Mouse (Mus musculus) erythroblast, embryonic 14.5 days (primary cell): ENCODE results near the gene Rpia.

Experiments
- GATA1 ChIP-seq: IDR thresholded peaks from 2 replicates; pipeline ENCODE4 v1.6.1; 2012; ENCODE audit warnings: low read length, inconsistent platforms, mixed read lengths
- TAL1 ChIP-seq: IDR thresholded peaks from 3 replicates; pipeline ENCODE4 v1.6.1; 2012; ENCODE audit warnings: low read length, inconsistent platforms, mixed read lengths

- TF ChIP-seq GATA1 = no peak
- no peak for TF ChIP-seq TAL1
These were observed 38.5 kb upstream of the Rpia start for GRCm38 (mm10) chr6:70830552-70830951.
